Mouse (Mus musculus) left cerebral cortex, postnatal 14 days (tissue): ENCODE measurements around the gene Wipi2. TPM values are rescaled to one million over a fixed set of nuclear protein-coding genes. Genes with fewer than 3 reads are reported as not detected.

Source experiments
- DNase-seq, 2 experiments: peaks; one replicate each; pipeline ENCODE4 v3.0.0; 2021 to 2022; ENCODE audit warnings: low spot score in 2 of 2, mixed read lengths in 1 of 2
- intact Hi-C: fragments of 180-260 bp; cut with DNase I; formaldehyde crosslinking; loops from one replicate; pipeline ENCODE4 v1.15.1; 2025
- total RNA-seq, 2 experiments: library from RNA; stranded (reverse); gene quantifications; 2 replicates each; pipeline ENCODE4 v1.2.3; 2021

The Wipi2 gene
- total RNA-seq, 2 experiments from 2014 or later, result 89.6 to 91.7 TPM

GRCm38 (mm10) chr5:142623080-142623479 lies 4.4 kb upstream of the Wipi2 start:
- intact Hi-C loops, result loop anchor here (5.0 kb wide), 1 partner anchor 121 kb away; no protein-coding TSS in a partner anchor
- no peak for DNase-seq

GRCm38 (mm10) chr5:142628726-142629662 lies 1.5 kb downstream of the Wipi2 start:
- peak; percentile 96 for DNase-seq
- intact Hi-C loops, result loop anchor here (5.0 kb wide), 1 partner anchor 88 kb away; no protein-coding TSS in a partner anchor

- intact Hi-C loops, result loop anchor here (5.0 kb wide), 1 partner anchor 88 kb away; no protein-coding TSS in a partner anchor
- no peak for DNase-seq
Observed at GRCm38 (mm10) chr5:142629663-142630025, 2.1 kb downstream of the Wipi2 start.

GRCm38 (mm10) chr5:142630224-142630623 lies 2.7 kb downstream of the Wipi2 start:
- intact Hi-C loops, result no loop called here
- DNase-seq, result no peak

GRCm38 (mm10) chr5:142637823-142638222 lies 10.3 kb downstream of the Wipi2 start:
- intact Hi-C loops, result no loop called here
- DNase-seq, result no peak

GRCm38 (mm10) chr5:142640088-142640487 lies 12.6 kb downstream of the Wipi2 start:
- no peak for DNase-seq
- intact Hi-C loops, result no loop called here

GRCm38 (mm10) chr5:142641331-142642051 lies 14.0 kb downstream of the Wipi2 start:
- DNase-seq, result no peak
- intact Hi-C loops, result no loop called here

- no peak for DNase-seq
- intact Hi-C loops, result no loop called here
Observed at GRCm38 (mm10) chr5:142648162-142648561, 20.7 kb downstream of the Wipi2 start.

- intact Hi-C loops, result no loop called here
Observed at GRCm38 (mm10) chr5:142649460-142650050, 22.1 kb downstream of the Wipi2 start.

GRCm38 (mm10) chr5:142650390-142650789 lies 22.9 kb downstream of the Wipi2 start:
- DNase-seq, result no peak
- intact Hi-C loops, result no loop called here

More at GRCm38 (mm10) chr5:142649460-142650050, 22.1 kb downstream of the Wipi2 start:
- DNase-seq, result no peak

- DNase-seq, result no peak
- intact Hi-C loops, result no loop called here
Observed at GRCm38 (mm10) chr5:142650794-142651497, 23.4 kb downstream of the Wipi2 start.

GRCm38 (mm10) chr5:142652266-142652665 lies 24.8 kb downstream of the Wipi2 start:
- intact Hi-C loops, result no loop called here
- no peak for DNase-seq

GRCm38 (mm10) chr5:142660656-142661434 lies 33.3 kb downstream of the Wipi2 start:
- peak; percentile 32 to 76 for DNase-seq
- intact Hi-C loops, result no loop called here

GRCm38 (mm10) chr5:142667921-142668320 lies 40.4 kb downstream of the Wipi2 start:
- DNase-seq, result no peak
- intact Hi-C loops, result no loop called here

- intact Hi-C loops, result no loop called here
- no peak for DNase-seq
Observed at GRCm38 (mm10) chr5:142668556-142669263, 41.2 kb downstream of the Wipi2 start.

GRCm38 (mm10) chr5:142669726-142670125 lies 42.2 kb downstream of the Wipi2 start:
- DNase-seq, result peak; percentile 34 to 77
- intact Hi-C loops, result loop anchor here (2.0 kb wide), 1 partner anchor 47 kb away; no protein-coding TSS in a partner anchor

GRCm38 (mm10) chr5:142673082-142673481 lies 45.6 kb downstream of the Wipi2 start:
- intact Hi-C loops, result no loop called here
- peak in 1 of 2 experiments; percentile 31 for DNase-seq

- no peak for DNase-seq
- intact Hi-C loops, result no loop called here
Observed at GRCm38 (mm10) chr5:142678141-142678571, 50.7 kb downstream of the Wipi2 start.
